Mouse (Mus musculus): Measurements from ENCODE around the gene Bicd2.

Bicd2 gene

GRCm38 (mm10) chr13:49341012-49341830 is at the start of gene Bicd2:
Gene Bicd2 (plus strand): TSS chr13:49341585.
- in situ Hi-C loops (cut with MboI, MseI), result no loop called here

GRCm38 (mm10) chr13:49291949-49292348 is 49.4 kb upstream of the Bicd2 start:
- in situ Hi-C loops (cut with MboI, MseI), result no loop called here

DNA sequence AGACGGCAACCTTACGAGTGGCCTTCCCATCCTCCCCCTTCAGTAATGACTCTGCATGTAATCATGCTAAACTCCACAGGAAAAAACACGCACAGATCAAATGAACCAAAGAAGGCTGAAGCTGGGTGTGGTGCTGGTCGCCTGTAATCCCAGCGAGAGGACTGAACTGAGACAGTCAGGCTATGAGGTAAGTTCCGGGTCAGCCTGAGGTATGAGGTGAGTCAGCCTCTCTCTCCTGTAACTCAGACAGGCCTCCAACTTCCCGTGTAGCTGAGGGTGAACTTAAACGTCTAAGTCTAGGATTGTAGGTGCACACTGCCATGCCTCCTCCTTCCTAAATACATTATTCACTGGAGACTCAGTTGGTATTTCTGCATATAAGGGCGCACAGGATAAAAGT is 47.3 kb upstream of the Bicd2 start:
- in situ Hi-C loops (cut with MboI, MseI), result no loop called here

- in situ Hi-C loops (cut with MboI, MseI), result no loop called here
Measured at GRCm38 (mm10) chr13:49296270-49296669, 45.1 kb upstream of the Bicd2 start.

GRCm38 (mm10) chr13:49298514-49299381 is 42.6 kb upstream of the Bicd2 start:
- in situ Hi-C loops (cut with MboI, MseI), result no loop called here

- in situ Hi-C loops (cut with MboI, MseI), result no loop called here
Measured at GRCm38 (mm10) chr13:49300771-49301170, 40.6 kb upstream of the Bicd2 start.

DNA sequence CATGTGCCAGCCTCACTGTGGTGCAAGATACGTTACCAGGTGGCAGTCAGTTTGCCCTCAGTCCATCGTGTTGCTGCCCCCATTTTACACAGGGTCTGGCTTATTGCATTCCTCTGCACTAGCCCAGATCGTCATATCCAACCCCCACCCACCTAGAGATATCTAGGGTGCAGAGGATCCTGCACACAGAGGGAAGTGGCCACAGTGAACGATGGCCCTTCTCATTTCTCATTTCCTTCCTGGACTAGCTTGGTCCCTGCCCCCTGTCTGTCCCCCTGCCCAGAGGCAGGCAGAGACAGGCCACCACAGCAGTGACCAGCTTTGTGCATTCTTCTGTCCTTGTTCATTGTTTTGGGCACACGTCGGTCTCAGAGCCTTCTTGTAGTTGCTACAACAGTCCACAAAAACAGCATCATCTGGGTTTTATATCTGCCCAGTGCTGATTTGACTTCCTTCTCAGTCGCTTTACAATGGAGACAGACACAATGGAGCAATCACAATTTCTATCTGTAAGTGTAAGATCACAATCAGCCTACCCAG is 34.5 kb upstream of the Bicd2 start:
- in situ Hi-C loops (cut with MboI, MseI), result no loop called here

GRCm38 (mm10) chr13:49307311-49307969 is 33.9 kb upstream of the Bicd2 start:
- in situ Hi-C loops (cut with MboI, MseI), result no loop called here

DNA sequence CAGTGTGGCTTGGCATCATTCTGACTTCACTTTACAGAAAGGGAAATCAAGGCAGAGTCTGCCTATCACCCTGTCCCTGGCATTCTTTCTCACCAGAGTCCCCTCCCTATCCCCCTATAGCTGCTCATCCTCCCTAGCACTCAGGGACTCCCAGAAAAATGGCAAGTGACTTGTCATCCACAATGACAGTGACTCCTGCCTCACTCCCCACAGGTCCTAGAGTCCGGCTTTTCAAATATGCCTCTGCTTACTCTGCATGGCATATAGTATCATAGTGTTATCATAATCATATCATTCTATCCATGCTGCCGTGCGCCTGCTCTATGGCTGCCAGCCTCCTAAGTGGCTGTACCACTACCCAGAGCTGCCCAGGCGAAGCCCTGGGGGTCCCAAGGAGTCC is 33.2 kb upstream of the Bicd2 start:
- in situ Hi-C loops (cut with MboI, MseI), result no loop called here

GRCm38 (mm10) chr13:49308861-49309403 is 32.5 kb upstream of the Bicd2 start:
- in situ Hi-C loops (cut with MboI, MseI), result no loop called here

DNA sequence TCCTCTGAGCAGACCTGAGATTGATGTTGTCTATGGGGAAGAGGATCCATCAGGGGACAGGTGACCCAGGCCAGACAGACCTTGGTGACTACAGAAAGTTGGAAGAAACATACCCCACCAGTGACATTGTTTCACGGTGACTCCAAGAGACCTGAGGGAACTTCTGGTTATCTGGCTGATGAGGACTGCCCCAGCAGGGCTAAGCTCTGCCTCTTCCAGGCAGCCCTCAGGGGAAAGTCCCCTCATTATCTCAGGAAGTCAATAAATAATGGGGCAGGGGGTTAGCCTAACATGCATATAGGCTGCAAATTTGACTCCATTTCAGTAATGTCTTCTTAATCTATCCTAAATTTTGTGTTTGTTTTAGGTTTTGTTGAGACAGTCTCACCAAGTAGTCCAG is 31.9 kb upstream of the Bicd2 start:
- in situ Hi-C loops (cut with MboI, MseI), result no loop called here

- in situ Hi-C loops (cut with MboI, MseI), result no loop called here
Measured at GRCm38 (mm10) chr13:49311642-49312041, 29.7 kb upstream of the Bicd2 start.

GRCm38 (mm10) chr13:49316386-49317162 is 24.8 kb upstream of the Bicd2 start:
- in situ Hi-C loops (cut with MboI, MseI), result loop anchor here in 1 of 2 experiments (5.0 kb wide), 1 partner anchor 804 kb away; the partner anchor contains the start of genes A830005F24Rik and Zfp169

GRCm38 (mm10) chr13:49317508-49317907 is 23.9 kb upstream of the Bicd2 start:
- in situ Hi-C loops (cut with MboI, MseI), result loop anchor here in 1 of 2 experiments (5.0 kb wide), 1 partner anchor 805 kb away; the partner anchor contains the start of genes A830005F24Rik and Zfp169

DNA sequence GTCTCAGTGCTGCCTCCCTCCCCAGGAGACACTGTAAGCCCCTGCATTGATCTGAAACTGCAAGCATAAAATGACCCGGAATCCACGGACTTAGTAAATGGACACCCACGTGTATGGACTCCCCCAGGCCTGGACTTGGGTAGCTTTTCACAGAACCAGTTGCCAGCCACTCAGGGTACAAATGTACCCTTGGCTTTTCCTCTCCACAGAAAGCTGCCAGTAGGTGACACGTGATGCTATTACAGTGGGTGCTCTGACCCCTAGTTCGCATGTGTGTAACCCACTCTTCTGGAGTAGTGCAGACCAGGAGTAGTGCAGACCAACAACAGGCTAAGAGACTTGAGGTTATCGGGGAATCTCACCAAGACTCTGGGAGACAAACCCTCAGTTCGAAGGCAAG is 23.5 kb upstream of the Bicd2 start:
- in situ Hi-C loops (cut with MboI, MseI), result loop anchor here in 1 of 2 experiments (5.0 kb wide), 1 partner anchor 806 kb away; the partner anchor contains the start of genes A830005F24Rik and Zfp169

DNA sequence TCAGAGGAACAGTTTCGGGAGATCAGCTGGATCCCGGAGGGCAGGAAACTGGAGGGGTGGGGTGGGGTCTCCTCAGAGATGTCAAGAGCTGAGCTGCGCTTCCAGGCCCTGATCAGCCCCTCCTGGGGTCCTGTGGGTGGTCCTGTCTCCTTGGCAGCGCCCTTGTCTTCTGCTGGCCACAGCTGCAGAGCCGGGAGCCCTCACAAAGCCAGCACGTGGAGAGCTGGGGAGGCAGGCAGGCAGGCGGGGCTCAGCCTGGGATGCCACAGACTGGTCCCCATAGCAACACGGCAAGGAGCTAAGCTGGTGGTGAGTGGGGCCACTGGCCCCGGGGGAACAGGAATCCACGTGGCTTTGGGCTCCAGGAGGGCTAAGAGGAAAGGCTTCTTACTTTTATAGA is 21.3 kb upstream of the Bicd2 start, which contains the start of gene Fgd3:
TSS of gene Fgd3 (minus strand) at position 272 of the 400 bp plus-strand sequence.
- in situ Hi-C loops (cut with MboI, MseI), result no loop called here

- in situ Hi-C loops (cut with MboI, MseI), result no loop called here
Measured at GRCm38 (mm10) chr13:49320514-49320913, 20.9 kb upstream of the Bicd2 start.

DNA sequence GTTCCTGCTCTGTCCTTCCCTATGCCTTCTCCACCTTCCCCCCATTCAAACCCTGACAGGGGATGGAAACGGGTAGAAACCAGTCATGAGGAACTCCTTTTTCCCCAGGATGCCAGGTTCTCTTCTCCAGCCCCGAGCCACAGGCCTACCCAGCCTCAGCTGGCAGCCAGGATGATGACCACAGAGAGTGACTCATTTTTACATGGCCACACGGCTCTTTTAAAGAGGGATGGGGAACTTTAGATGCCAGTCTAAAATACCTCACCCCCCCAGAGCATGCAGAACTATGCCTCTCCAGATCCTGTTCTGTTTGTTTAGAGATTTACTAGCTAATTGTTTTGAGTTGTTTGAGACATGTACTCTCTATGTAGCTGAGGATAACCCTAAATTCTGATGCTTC is 19.9 kb upstream of the Bicd2 start:
- in situ Hi-C loops (cut with MboI, MseI), result no loop called here

GRCm38 (mm10) chr13:49322169-49322568 is 19.2 kb upstream of the Bicd2 start:
- in situ Hi-C loops (cut with MboI, MseI), result no loop called here

DNA sequence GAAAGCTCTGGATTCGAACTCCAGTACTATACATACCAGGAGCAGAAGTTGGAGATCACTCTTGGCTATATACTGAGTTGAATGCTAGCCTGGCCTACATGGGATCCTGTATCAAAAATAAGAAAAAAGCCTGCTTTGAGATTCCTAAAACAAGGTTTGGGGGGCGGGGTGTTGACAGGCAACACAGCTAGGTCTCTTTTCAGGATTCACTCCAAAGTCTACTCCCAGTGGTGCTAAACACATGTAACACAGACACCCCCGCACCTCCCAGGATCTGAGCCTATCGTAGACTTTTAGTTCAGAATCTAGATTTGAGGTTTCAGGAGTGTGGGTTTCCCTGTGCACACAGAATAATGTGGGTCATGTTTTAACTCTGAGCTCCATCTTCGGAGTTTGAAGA is 18.6 kb upstream of the Bicd2 start:
- in situ Hi-C loops (cut with MboI, MseI), result no loop called here

All from T-helper 17 cell (primary cell).